Mouse (Mus musculus) brain, embryonic 14.5 days (tissue): ENCODE results near the gene Rpsa.

Experiments used
- CTCF ChIP-seq: fragments of 200-500 bp; IDR thresholded peaks from 2 replicates; pipeline ENCODE4 v1.5.1; 2012; ENCODE audit warnings: inconsistent platforms, mild to moderate bottlenecking, moderate library complexity, borderline replicate concordance; ENCODE audit not compliant: insufficient read depth, insufficient read length; ENCODE audit errors: extremely low read depth
- POLR2A ChIP-seq: fragments of 200-500 bp; IDR thresholded peaks from 2 replicates; pipeline ENCODE4 v1.6.1; 2012; ENCODE audit warnings: mild to moderate bottlenecking, inconsistent platforms, borderline replicate concordance; ENCODE audit not compliant: poor library complexity, insufficient read depth, insufficient read length, severe bottlenecking; ENCODE audit errors: extremely low read depth

- no peak for TF ChIP-seq POLR2A
- no peak for TF ChIP-seq CTCF
Observed at GRCm38 (mm10) chr9:120079901-120080300, 47.6 kb upstream of the Rpsa start.
